Mouse (Mus musculus) G1E (cell line): ENCODE data around the gene Rcan2. TPM values are rescaled to one million over a fixed set of nuclear protein-coding genes. Genes with fewer than 3 reads are reported as not detected.

Source experiments
- ATAC-seq: 2 replicates; pipeline ENCODE4 v1.8.0; 2016; ENCODE audit warnings: mild to moderate bottlenecking; ENCODE audit not compliant: insufficient number of reproducible peaks, poor library complexity, low FRiP score, severe bottlenecking; ENCODE audit errors: extremely low read depth
- DNase-seq: peaks from one replicate; pipeline ENCODE4 v3.0.0; 2012; ENCODE audit warnings: low spot score
- H3K27me3 ChIP-seq: 2 replicates; pipeline ENCODE4 v1.6.1; 2012; ENCODE audit warnings: mild to moderate bottlenecking, low read length, inconsistent platforms; ENCODE audit not compliant: insufficient read depth
- H3K36me3 ChIP-seq: replicated peaks from 2 replicates; pipeline ENCODE3; 2012; ENCODE audit warnings: mild to moderate bottlenecking, inconsistent platforms
- H3K4me1 ChIP-seq: 2 replicates; pipeline ENCODE4 v1.6.1; 2012; ENCODE audit warnings: low read depth, low read length, inconsistent platforms, mixed read lengths; ENCODE audit not compliant: insufficient read depth
- H3K4me3 ChIP-seq: 2 replicates; pipeline ENCODE4 v1.5.1; 2012; ENCODE audit warnings: low read depth, mild to moderate bottlenecking, inconsistent platforms, low read length, moderate library complexity, mixed read lengths
- H3K9me3 ChIP-seq: replicated peaks from 2 replicates; pipeline ENCODE4 v1.6.1; 2012; ENCODE audit warnings: inconsistent platforms
- CTCF ChIP-seq: IDR thresholded peaks from 2 replicates; pipeline ENCODE4 v1.5.1; 2012; ENCODE audit warnings: low read depth, low read length, inconsistent platforms, mixed read lengths
- GATA1 ChIP-seq: IDR thresholded peaks from 2 replicates; pipeline ENCODE4 v1.6.1; 2012; ENCODE audit warnings: borderline replicate concordance, low read length, inconsistent platforms, mixed read lengths
- GATA2 ChIP-seq: IDR thresholded peaks from 2 replicates; pipeline ENCODE4 v1.6.1; 2012; ENCODE audit warnings: low read depth, low read length, inconsistent platforms, borderline replicate concordance
- POLR2AphosphoS5 ChIP-seq: IDR thresholded peaks from 2 replicates; pipeline ENCODE4 v1.6.1; 2012; ENCODE audit warnings: low read depth, low read length, inconsistent platforms; ENCODE audit not compliant: insufficient replicate concordance
- TAL1 ChIP-seq: conservative IDR thresholded peaks from 2 replicates; pipeline ENCODE4 v1.6.1; 2012; ENCODE audit warnings: low read depth, low read length, inconsistent platforms, mixed read lengths
- polyA plus RNA-seq: library from polyadenylated mRNA; stranded (reverse); fragments of >175 nt; gene quantifications from 2 replicates; pipeline ENCODE4 v1.2.3, GENCODE M21; 2012
- total RNA-seq, 2 experiments: library from RNA; stranded (forward) in 1 of 2; stranded (reverse) in 1 of 2; fragments of 200-1000 nt in 1 of 2; fragments of >200 nt in 1 of 2; fragmentation: Nextera tagmentation in 1 of 2; gene quantifications; 2 replicates each; pipeline ENCODE4 v1.2.3; 2014 to 2017

Rcan2 gene
- total and polyA plus RNA-seq, 3 experiments: 0.11 TPM; not detected in 2

DNA sequence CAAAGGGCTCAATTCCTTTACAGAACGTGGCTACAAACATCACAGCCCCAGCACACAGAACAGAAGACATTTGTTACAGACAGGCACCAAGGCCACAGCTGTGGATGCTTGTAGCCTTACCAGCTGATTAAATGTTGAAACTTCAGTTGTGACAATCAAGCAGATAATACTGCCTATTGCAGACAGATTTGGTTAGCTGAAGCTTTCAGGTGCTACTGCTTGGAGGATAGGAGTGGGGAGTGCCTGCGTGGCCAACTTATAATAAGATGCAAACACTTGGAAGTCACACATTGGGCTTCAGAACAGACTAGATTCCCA lies 276.7 kb downstream of the Rcan2 start:
- H3K4me1 ChIP-seq: no peaks in the 10 kb centered on the region
- no peak for TF ChIP-seq POLR2AphosphoS5
- no peak for TF ChIP-seq TAL1
- TF ChIP-seq GATA2: no peak
- no peak for TF ChIP-seq GATA1
- no peak for TF ChIP-seq CTCF
- H3K36me3 ChIP-seq: no peaks in the 10 kb centered on the region
- no peaks in the 10 kb centered on the region for H3K27me3 ChIP-seq
- no peak for DNase-seq
- H3K4me3 ChIP-seq: no peak overlapping the region
- peaks cover 46% of the 10 kb centered on the region for H3K9me3 ChIP-seq
- ATAC-seq: no peak

DNA sequence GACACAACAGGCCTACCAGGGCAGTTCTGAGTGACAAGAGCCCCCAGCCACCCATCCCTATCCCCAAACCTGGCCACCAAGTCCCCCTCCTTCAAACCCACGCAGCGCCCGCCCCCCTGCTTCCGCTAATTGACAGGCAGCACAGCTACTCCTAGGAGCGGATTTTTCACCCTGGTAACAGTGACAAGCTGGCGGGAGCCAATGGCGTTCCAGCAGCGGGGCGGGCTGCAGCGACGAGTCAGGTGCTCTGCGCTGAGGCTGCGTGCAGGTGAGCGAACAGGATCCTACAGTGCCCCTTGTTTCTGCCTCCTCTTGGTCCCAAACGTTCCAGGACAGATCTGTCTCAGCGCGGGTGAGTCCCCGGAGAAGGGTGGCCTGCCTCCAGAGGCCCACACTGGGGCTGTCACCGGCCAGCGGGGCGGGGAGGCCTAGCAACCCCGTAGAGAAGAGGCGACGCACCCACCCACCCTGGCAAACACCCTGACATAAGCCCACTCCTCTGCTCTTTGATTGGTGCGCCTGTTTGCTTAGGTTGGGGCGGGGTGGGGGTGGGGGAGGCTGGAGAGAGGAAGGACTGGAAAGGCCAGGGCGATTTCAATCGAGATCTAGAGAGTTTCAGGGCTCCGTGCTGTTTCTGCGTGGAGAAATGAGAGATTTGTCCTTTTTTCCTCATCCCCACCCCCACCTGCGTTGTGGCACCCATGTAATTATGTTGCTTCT lies 277.6 kb downstream of the Rcan2 start, which contains the start of gene Enpp5:
Gene Enpp5, plus strand, starts transcription at position 183 of the 720 bp plus-strand sequence.
- no peak for DNase-seq

DNA sequence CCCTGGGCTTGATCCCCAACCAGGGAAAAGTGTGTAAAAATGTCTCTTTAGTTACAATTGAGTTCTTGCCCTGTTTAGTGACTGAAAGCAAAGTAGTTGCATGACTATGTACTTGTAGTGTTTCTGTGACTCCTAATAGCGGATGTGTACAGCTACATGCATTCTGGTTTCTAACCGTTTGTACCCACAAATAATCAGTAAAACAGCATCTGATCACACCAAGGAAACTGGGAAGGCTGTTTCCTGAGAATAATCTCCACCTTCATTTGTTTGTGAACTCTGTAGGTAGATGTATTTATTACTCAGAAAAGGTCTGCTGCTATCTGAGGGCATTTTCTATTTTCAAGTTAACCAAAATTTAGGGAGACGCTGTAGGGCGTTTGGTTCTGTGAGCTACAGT lies 282.0 kb downstream of the Rcan2 start:
- no peak for DNase-seq
- TF ChIP-seq POLR2AphosphoS5 (no peak), GATA2 (no peak), CTCF (no peak), GATA1 (no peak), TAL1 (no peak)
- Histone ChIP-seq H3K4me1 (no peaks in the 10 kb centered on the region), H3K36me3 (no peaks in the 10 kb centered on the region), H3K4me3 (no peak overlapping the region), H3K9me3 (peaks cover 54% of the 10 kb centered on the region), H3K27me3 (no peaks in the 10 kb centered on the region)
- ATAC-seq: no peak

More for the DNA sequence above, 277.6 kb downstream of the Rcan2 start, which contains the start of gene Enpp5:
- Histone ChIP-seq H3K36me3 (no peaks in the 10 kb centered on the region), H3K4me3 (no peak within 1 kb of the TSS), H3K27me3 (no peaks in the 10 kb centered on the region), H3K9me3 (peaks cover 49% of the 10 kb centered on the region), H3K4me1 (no peaks in the 10 kb centered on the region)
- no peak for ATAC-seq
- TF ChIP-seq TAL1 (no peak), CTCF (no peak), POLR2AphosphoS5 (no peak), GATA1 (no peak), GATA2 (no peak)

DNA sequence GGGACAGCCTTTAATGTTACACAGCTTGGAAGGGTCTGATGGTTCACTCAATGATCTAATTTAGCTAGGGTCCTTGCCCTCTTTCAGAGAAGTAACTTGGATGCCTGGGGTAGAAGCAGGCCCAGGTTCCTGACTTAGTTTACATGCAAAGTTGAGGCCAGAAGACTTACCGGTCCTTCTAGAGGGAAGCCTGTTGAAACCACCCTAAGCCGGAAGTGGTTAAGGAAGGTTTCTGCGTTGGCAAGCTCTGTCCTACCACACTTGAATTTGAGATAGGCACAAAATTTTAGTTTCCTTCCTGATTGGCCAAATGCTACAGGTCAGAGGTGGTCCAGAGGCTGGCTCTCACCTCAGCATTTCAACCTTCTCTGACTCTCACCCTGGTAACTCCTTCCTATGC lies 287.1 kb downstream of the Rcan2 start:
- TF ChIP-seq GATA1 (no peak), GATA2 (no peak), CTCF (no peak), TAL1 (no peak), POLR2AphosphoS5 (no peak)
- Histone ChIP-seq H3K4me3 (no peak overlapping the region), H3K4me1 (no peaks in the 10 kb centered on the region), H3K36me3 (no peaks in the 10 kb centered on the region), H3K27me3 (no peaks in the 10 kb centered on the region), H3K9me3 (peaks cover 55% of the 10 kb centered on the region)
- DNase-seq (no peak), ATAC-seq (no peak)

Other genes starting within 250 kb of the Rcan2 start
- not detected in 2 replicates for gene Pla2g7, start 233.3 kb upstream of the Rcan2 start, total RNA-seq (2014; fragmentation: Nextera tagmentation)
- not detected in 2 replicates for gene Pla2g7, start 233.3 kb upstream of the Rcan2 start, total RNA-seq (2017)
- not detected in 2 replicates for gene Pla2g7, start 233.3 kb upstream of the Rcan2 start, polyA plus RNA-seq
- not detected in 2 replicates for gene Tdrd6, start 171.1 kb upstream of the Rcan2 start, total RNA-seq (2014; fragmentation: Nextera tagmentation)
- gene Tdrd6, start 171.1 kb upstream of the Rcan2 start, total RNA-seq (2017): 0.05 and 0.06 TPM in 2 replicates
- gene Tdrd6, start 171.1 kb upstream of the Rcan2 start, polyA plus RNA-seq: not detected in 2 replicates
- not detected in 2 replicates for gene Slc25a27, start 134.1 kb upstream of the Rcan2 start, total RNA-seq (2014; fragmentation: Nextera tagmentation)
- 0.11 TPM in 1 of 2 replicates, not detected in the other for gene Slc25a27, start 134.1 kb upstream of the Rcan2 start, total RNA-seq (2017)
- not detected in 2 replicates for gene Slc25a27, start 134.1 kb upstream of the Rcan2 start, polyA plus RNA-seq
- gene Cyp39a1, start 133.9 kb upstream of the Rcan2 start, total RNA-seq (2014; fragmentation: Nextera tagmentation): not detected in 2 replicates
- 0.06 TPM in 1 of 2 replicates, not detected in the other for gene Cyp39a1, start 133.9 kb upstream of the Rcan2 start, total RNA-seq (2017)
- gene Cyp39a1, start 133.9 kb upstream of the Rcan2 start, polyA plus RNA-seq: not detected in 2 replicates